Mouse (Mus musculus): ENCODE results near the gene Fbln7. TPM values are rescaled to one million over a fixed set of nuclear protein-coding genes. Genes with fewer than 3 reads are reported as not detected.

Fbln7 gene
- polyA plus RNA-seq (2017; shearing (Covaris generic)) = under 1 TPM in 1 of 3 experiments, not detected in 2; 0.20 TPM

DNA sequence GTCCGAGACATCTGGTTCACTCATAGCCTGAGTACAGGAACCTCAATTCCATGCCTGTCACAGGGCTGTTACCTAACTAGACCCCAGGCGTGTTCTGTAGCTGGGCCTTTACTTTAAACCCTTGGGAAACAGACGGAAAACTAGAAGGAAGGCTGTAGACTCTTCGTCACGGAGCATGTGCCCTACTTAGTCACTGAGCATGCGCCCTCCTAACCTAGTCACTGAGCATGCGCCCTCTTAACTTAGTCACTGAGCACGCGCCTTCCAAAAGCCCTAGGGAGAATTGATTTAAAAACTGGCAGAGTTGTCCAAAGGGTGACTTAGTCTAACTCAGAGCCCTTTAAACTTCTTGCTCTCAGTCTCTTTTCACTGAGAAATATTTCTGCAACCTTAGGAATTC lies at the start of gene Fbln7:
Gene Fbln7 (plus strand): TSS at position 346 of the 400 bp plus-strand sequence.
- ATAC-seq = no peak

DNA sequence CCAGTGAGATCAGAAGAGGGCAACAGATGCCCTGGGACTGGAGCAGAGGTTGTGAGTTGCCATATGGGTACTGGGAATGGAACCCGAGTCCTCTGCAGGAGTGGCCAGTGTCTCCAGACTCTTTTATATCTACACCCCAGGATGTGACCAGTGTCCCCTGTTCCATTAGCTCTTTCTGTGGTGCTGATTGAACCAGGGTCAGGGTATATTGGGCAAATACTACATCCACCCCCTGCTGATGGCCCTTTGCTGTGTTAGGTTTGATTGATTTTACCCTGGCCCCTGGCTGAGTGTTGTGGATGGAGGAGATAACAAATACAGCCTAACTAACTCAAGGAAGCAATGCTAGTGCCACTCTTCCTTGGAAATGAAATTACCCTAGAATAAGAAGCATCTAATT lies 46.5 kb upstream of the Fbln7 start:
- ATAC-seq = no peak

DNA sequence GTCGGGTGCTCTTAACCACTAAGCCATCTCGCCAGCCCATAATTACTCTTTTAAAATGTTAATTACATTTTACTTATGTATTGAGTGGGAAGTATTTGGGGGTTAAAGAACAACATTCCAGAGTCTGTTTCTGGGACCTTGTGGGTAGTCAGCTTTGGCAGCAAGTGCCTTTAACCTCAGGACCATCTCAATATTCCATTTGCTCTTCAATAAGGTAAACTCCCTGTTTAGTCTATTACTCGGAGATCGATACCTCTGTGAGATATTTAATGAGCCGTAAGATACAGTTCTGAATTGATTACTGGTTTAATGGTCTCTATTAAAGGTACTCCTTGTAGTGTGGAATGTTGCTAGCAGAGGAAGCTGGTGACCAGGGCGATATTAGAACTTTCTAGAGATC lies 45.9 kb upstream of the Fbln7 start:
- ATAC-seq = no peak

DNA sequence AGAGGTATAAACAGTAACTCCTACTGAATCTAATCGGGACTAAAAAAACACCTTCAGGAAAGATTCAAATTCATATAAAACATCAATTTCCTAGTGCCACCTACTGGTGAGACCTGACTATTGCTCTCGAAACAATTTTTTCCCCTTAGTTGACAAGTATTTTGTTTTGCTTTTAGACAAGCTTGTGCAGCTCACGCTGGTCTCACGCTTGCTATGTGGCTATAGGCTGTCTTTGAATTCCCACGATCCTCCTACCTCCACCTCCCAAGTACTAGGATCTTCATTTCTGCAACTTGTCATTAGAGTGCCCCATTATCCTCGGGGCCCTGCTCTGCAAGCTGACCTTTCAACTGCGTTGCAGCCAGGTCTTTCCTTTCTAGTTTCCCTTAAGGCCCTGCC lies 45.4 kb upstream of the Fbln7 start:
- peak; percentile 42 for ATAC-seq

DNA sequence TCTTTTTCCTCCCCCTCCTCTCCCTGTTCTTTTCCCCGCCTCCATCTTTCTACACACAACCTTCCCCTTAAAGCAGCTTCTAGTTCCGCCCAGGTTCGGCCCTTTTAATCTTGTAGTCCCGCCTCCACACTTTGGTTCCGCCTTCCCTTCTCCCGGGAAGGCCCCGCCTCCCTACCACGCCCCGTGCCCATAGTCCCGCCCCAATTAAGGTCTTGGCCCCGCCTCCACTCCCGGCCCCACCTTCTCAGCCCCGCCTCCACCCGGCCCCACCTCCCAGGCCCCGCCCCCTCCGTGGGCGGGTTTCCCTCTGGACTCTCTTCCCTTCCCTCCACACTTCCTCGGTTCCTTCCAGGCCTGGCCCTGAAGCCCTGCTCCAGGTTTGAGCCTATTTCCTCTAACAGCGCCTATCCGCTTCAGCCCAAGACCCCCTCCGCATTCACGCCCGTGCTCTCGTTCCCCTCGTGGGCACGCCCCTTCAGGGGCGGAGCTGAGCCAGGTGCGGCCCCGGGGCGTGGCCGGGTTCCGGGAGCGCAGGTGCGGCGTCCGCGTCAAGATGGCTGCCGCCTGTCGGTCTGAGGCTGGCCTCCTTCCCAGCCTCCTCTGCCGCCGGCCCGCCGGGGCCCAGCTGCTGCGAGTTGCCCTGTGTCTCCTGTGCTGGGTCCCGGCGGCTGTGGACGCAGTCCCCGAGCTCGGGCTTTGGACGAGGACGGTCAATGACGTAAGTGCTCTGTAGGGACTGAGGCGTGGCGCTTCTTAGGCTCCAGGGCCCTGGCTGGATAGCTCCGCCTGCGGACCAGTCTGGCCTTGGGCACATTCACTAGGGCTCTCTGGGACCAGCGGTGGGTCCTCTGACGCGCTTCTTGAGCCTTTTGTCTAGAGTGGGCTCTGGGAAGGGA lies 44.7 kb upstream of the Fbln7 start, which contains the start of gene Tmem87b:
Gene Tmem87b (plus strand): TSS at position 333 of the 896 bp plus-strand sequence.
- peak; percentile 88 for ATAC-seq

DNA sequence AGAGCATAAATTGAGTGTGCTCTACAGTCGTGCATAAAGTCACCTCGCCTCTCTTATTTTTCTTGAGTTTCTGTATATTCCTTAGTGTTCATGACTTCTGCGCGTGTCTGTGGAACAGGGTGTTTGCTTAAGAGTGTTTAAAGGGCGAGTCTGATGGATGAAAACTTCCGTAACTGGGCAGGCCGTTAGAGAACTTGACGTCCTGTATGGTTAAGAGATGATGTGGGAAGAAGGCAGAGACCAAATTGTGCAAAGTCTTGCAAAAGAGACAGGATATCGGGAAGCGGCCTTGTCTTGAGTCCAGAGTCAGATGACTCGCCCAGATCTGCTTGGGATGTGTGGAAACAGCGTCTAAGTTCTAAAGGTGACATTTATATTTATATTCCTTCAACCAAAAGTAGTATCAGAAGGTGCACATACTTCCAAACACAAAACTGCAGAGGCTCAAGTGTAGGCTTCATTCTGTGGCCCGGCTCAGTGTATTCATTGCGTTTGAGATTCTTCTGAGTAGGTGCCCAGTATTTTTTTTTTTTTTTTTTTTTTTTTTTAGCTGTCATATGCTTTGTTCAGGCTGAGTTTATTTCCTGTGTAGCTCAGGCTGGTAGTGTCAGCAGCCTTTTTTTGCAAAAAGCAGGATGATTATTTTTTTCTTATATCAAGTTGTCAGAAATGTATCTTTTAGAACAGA lies 43.7 kb upstream of the Fbln7 start:
- no peak for ATAC-seq

DNA sequence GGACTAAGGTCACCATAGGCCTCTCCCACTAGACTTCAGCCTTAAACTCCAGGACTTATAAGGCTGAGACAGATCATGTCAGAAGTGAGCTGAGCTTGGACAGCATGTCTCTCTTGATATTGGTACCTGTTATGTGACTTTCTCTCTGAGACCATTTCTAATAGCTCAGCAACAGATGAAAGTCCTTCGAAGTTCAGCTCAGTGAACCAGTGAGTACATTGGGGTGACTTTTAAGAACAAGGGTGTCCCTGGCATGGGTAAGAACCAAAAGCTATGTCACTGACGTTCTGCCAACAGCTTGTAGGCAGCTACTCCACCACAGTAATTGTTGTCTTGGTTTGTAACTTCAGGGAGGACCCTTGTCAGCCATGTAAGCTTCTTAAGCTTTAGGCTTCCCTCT lies 42.1 kb upstream of the Fbln7 start:
- ATAC-seq = no peak

DNA sequence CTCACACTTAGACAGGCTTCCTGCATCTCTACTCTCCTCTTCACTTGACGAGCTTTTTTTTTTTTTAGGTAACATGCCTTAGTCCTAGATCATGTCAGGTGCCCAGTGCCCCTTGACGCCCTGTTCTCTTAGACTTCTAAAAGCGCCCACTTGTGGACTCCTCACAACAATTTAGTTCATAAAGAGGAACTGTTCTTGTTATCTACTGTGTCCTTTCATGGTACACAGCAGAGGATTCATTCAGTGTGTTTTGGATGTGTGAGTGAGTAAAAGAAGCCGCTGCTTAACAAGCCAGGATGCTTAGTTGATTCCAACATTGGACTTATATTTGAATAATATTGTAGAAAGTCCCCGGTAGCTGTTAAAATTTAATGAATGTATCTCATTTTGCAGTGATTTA lies 38.9 kb upstream of the Fbln7 start:
- ATAC-seq = no peak

DNA sequence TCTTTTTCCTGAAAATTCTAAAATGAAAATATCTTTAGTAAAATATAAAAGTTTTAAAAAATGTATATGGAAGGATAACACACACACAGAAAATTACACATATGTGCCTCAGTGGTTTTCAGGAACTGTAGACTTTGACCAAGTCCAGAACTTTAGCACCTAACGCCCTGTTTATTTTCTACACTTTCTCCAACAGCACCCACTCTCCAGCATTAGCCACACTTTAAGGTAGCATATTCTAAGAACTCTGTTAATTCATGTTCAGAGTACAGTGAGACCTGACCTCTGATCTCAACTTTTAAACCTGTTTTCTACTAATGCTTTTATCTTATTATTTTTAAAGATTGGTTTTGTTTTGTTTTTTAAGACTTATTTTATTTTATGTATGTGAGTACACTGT lies 35.0 kb upstream of the Fbln7 start:
- ATAC-seq = no peak

DNA sequence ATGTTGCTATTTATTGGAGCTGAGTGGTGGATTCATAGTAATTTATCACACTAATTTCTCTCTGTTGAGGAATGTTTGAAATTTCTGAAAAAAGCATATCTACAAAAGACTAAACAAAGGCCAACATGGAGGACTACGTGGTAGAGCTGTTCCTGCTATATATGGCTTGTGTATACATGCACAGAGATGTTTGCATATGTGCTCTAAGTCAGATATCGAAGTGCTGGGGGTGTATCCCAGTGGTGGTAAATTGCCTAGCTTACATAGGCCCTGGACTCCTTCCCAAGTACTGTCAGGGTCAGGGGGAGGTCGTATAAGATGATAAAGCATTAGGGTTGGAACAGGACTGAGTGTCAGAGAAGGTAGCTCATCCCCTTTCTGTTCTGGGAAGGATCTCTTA lies 30.2 kb upstream of the Fbln7 start:
- ATAC-seq = no peak

DNA sequence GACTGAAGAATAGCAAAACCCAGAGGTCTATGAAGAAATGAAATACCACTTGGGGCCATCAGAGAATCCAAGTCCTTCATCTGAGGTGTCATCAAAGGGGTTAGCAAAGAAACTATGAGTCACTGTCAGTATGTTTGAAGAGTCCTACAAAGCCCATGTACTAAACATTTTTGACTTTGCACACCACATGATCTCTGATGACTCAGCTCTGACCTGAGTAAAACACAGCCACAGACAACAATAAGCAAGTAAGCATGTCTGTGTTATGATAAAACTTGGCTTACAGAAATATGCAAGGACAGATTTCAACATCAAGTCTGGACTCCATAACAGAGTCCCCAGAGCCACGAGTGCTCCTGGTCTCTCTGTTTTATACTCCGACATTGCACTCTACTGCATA lies 29.7 kb upstream of the Fbln7 start:
- ATAC-seq = no peak

DNA sequence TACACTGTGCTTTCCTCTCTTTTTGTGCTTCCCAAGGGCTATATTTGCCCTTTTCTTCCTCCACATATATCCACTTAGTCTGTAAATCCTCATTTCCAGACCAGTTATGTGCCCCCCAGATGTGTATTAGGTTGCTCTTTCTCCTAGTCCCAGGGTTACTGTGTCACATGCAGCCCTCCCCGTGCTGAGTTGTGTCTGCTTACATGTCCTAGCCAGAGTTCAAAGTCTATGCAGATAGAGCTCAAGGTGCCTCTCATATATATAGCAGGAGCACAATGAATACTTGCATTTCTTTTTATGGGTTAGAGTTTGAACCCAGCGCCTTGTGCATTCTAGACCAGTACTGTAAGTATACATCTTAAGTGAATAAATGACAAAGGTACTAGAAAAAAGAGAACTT lies 29.3 kb upstream of the Fbln7 start:
- ATAC-seq = no peak

DNA sequence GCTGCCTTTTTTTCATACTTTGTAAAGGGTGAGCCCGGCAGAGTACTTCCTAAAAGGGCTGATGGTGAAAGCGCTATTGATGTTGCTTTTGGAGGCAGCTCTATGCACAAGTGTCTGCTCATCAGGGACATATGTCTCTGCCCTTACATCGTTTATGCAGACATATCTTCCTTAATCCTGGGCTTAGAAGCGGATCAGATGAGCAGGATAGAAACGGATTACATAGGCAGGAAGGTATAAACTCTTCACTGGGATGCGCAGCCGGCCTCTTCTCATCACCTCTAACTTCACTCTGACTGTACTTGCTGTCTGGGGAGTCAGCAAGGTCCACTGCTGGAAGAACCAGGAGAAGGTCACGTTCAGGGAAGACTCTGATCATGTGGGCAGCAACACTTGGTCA lies 25.2 kb upstream of the Fbln7 start:
- no peak for ATAC-seq

DNA sequence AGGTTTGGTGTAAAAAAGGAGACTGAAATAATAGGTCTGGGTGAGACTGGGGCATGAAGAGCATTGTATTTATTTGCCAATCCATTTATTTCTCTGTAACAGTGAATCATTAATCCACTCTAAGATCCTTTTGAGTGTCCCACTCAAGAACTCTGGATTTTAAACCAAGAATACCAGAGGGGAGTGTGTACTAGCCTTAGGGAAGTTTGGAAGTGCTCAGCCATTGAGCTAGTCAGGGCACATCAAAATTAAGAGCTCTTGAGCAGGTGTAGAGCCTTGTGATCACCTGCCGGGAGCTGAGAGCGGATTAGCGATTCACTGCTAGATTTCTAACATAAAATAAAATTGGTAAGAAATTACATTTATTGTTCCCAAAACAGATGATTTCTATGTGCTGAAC lies 24.2 kb upstream of the Fbln7 start:
- ATAC-seq = no peak

DNA sequence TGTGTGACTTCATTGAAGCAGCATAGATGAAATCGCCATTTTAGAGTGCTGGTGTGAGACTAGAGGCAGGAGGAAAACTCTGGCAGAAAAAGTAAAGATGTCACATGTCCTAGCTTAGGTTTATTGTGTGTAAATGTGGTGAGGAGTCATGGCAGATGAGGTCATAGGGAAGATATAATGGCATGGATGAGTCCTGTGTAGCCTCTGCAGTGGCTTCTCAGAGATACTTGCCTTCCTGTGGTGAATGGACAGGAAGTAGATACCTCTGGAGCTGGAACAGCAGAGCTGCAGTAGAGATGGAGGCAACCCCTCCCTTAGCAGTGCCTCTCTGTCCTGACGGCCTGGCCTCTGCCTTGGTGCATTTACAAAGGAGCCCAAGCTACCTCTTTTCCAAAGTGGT lies 23.3 kb upstream of the Fbln7 start:
- no peak for ATAC-seq

DNA sequence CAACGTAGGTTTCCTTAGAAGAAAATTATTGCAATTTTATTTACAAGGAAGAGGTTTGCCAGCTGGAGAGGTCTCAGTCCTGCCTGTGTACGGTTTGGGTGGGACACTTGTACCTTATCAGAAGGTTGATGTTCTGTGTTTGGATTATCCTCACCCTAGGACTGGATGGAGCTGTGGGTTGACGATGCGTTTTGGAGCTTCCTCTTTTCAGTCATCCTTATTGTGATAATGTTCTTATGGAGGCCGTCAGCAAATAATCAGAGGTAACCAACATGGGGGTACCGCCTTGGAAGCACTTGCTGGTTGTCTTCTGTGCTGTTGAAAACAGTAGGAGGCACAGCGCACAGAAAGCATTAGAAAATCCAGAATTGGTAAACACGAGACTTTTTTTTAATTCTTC lies 20.3 kb upstream of the Fbln7 start:
- no peak for ATAC-seq

DNA sequence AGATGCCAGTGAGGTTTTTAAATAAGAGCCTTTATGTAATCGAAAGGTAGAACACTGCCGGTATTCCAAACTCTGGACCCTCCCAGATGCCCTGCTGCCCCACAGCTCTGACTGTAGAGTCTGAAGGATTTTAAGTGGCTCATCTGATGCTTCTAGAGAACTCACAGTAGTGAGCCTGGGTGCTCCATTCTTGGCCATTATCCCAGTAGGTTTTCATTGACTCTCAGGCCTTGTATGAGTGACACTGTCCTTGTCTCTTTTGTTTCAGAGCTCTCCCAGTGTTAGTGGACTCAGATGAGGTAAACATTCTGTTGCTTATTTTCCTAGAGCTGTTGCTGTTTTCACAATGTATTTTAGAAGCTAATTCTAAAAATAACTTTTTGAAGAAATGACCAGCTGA lies 12.7 kb upstream of the Fbln7 start:
- no peak for ATAC-seq

DNA sequence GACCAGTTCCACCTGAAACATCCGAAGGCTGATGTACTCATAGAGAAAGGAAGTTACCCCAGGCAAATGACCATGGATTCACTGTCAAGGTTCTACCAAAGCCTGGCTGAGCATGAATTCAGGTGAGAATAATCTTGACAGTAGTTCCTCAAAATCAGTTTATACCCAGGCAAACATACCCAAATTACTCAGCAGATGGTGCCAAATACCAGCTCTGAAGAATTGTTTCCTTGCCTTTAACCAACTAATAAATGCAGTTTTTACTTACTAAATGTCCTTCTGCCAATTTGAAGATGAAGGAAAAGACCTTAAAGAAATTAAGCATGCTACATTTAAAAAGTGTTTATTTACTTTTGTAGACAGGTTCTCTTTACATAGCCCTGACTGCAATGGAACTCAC lies 6.1 kb upstream of the Fbln7 start:
- ATAC-seq = no peak

DNA sequence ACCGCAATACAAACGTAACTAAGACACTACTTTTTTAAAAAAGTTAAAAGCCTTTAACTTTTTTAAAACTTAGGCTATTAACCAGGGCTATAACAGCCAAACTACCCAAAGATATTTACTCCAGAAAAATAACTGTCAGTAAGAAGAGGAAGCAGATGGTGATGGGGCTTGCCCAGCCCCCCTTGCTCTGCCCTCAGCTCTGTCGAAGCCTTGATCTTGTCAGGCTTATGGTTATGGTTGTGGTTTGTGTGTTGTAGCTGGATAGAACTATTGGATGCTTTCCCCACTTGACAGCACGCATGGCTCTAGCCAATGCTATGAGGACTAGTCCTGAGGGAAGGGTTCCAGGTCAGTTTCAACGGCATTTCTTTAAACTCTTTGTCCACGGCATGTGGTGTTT lies 3.8 kb upstream of the Fbln7 start:
- ATAC-seq = no peak

DNA sequence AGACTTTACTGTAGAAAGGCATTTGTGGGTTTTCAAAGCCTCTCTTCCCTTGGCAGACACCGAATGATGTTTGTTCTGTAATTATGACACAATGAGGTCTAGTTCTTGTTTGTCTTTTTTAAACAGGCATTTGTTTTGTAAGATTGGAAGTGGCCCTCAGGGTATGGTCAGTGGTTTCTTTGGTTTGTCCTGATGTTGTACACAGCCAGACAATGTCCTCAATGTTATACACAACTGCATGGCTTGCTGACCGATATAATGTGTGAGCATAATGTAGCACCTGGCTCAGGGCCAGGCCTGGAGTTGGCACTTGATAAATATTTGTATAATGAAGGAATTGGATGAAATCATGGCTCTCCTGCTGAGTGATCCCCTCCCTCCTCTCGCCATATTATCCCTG lies 2.9 kb upstream of the Fbln7 start:
- ATAC-seq = no peak

DNA sequence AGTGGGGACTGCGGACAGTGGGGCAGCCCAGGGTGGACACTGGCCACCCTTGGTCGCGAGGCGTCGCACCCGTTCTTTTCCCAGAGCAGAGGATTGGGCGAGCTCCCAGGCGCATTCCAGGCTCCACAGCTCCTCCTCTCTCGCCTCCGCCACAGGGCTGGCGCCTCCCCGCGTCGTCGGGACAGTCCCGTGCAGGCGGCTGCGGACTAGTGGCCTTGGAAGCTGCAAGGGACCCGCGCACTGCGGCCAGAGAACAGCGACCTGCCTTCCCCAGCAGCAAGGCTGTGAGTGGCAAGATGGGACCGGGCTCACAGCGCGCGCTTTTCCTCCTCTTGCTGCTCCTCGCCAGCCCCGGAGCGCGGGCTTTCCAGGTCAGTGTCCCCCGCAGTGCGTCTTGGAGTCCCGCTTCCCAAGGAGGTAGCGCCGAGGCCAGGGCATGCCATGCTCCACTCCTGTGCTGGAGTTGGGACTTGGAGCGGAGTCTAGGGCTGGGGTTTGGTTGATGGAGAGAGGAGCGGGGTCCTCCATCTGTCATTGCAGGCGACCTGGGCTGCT lies 1.1 kb downstream of the Fbln7 start:
- no peak for ATAC-seq

DNA sequence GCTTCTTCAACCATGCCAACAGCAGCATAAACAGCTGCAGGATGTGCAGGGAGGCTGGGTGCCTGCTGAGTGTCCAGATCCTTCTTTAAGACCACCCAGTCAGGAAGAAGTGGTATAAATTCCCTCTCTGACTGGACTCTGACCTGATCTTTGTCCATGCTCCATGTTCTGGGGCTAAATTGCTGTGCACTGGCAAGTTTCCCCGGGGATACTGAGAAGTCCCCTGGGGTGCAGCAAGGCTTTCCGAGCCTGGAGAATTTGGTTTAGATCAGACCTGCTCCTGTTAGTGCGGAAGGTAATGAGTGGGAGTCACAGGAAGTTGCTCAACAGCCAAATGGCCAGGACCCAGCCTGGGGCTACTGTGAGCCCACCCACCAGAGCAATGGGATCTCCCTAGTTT lies 2.3 kb downstream of the Fbln7 start:
- no peak for ATAC-seq

DNA sequence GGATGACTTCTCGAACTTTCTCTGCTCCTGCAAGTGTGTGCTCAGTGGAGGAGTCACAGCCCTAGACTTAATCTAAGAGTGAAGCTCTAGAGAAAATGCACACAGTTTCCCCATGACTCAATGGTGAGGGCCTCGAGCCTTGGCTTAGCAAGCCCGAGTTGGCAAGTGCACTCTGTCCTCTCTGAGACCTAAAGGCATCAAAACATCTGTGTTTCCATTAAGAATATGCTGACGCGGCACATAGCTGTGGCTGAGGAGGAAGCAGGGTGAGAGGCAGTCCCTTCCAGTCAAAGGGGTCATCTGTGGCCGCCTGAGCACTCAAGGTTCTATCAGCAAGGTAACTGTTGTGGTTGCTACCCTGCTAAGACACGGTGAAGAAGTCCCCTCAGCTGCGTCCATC lies 8.9 kb downstream of the Fbln7 start:
- no peak for ATAC-seq

DNA sequence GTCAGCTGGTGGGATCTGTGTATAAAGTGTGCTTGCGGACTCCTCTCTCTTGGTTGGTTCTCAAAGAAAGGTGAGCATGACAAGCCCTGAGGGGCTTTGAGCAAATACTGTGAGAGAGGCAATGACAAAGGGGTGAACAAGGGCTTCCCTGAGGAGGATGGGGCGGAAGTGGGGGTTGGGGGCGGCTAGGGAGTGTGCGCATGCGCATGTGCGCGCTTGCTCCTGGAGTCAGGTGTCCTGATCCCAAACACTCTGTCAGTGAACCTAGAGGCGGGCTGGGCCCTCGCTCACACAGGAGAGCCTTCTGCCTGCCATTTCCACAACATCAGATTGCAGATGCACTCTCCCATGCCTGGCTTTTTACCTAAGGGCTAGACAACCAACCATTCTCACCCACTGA lies 9.5 kb downstream of the Fbln7 start:
- ATAC-seq = no peak

All from inflammation-experienced regulatory T-cells, adult 6 months (primary cell).